Mouse (Mus musculus): Measurements from ENCODE around the gene Shank2. TPM values are rescaled to one million over a fixed set of nuclear protein-coding genes. Genes with fewer than 3 reads are reported as not detected.

Shank2 gene
- total and polyA plus RNA-seq, 3 experiments = not detected

DNA sequence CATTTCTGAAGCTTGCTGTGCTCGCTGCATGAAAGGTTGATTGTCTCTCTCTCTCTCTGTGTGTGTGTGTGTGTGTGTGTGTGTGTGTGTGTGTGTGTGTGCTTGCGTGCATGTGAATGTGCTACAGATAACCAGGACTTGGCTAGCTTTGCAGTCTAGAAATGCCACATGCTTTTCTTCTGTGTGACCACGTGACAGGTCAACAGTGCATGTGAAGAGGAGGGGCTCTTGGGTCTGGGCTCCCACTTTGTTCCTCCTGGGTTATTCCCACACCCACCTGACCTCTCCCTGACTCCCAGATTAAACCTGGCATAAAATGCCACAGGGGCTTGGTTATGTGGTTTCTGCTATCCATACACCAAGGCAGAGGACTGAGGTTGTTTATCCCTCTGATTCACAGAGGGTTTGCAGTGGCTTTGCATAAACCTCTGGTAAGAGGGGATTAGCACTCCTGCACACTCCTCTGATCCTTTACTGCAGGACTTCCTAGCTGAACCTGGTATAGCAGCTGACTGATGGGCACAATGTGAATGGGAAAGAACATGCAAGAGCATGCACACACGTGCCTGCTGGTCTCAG, 109.4 kb downstream of the Shank2 start:
- dilution Hi-C loops (cut with MboI; ENCODE audit: extremely low pct_ligation_motif_present, extremely low pct_unique_long_range_greater_than_20kb, low sequenced_read_pairs) = no loop called here
- H3K36me3 ChIP-seq (replicated peaks in 1 of 2; ENCODE audit: control insufficient read depth in 1 of 2, insufficient read depth in 1 of 2, low read length in 1 of 2) = no peaks in the 10 kb centered on the region

DNA sequence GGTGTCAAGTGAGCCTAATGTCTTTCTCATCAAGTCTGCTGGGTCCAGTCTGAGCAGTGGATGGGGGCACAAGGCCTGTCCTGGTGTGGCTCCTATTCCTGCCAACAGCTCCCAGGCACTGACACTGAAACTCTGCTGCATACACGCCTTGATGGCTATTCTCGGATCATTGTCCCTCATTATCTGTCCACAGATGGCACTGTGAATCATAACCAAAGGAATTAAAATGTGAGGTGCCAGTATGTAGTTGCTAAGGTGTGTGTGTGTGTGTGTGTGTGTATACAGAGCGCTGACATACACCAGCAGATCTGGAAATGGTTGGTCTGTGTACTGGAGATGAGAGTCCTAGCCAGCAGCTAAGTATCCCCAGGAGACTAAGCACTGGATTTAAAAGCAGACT, 110.3 kb downstream of the Shank2 start:
- DNase-seq (ENCODE audit: extremely low read depth) = no peak
- Histone ChIP-seq H3K27me3 (replicated peaks) (peaks cover 74% of the 10 kb centered on the region), H3K36me3 (replicated peaks in 1 of 2; ENCODE audit: control insufficient read depth in 1 of 2, insufficient read depth in 1 of 2, low read length in 1 of 2) (no peaks in the 10 kb centered on the region), H3K27ac (ENCODE audit: insufficient read depth, low read depth) (no peak overlapping the region), H3K9me3 (replicated peaks; ENCODE audit: low read length) (no peaks in the 10 kb centered on the region), H3K9ac (ENCODE audit: insufficient read depth, low read depth) (no peak overlapping the region), H3K79me2 (replicated peaks; ENCODE audit: control insufficient read depth, extremely low read depth, insufficient read depth, poor library complexity, severe bottlenecking) (no peaks in the 10 kb centered on the region), H3K4me2 (ENCODE audit: insufficient read depth, low read depth, poor library complexity, severe bottlenecking) (no peak overlapping the region), H3K4me3 (replicated peaks in 1 of 3; ENCODE audit: low read depth in 2 of 3, low read length in 2 of 3, poor library complexity in 1 of 3) (no peak overlapping the region), H3K4me1 (ENCODE audit: control insufficient read depth in 1 of 2, insufficient read depth in 2 of 2) (no peaks in the 10 kb centered on the region)
- TF ChIP-seq EP300 (IDR thresholded peaks at IDR 0.05; ENCODE audit: low read length) = no peak
- TF ChIP-seq ELF1 (IDR thresholded peaks at IDR 0.05; ENCODE audit: low read depth, low read length) = no peak
- TF ChIP-seq USF2 (conservative IDR thresholded peaks at IDR 0.05; ENCODE audit: low read depth, low read length) = no peak
- TF ChIP-seq IRF4 (IDR thresholded peaks at IDR 0.05; ENCODE audit: low read depth, low read length) = no peak
- no peak for TF ChIP-seq NRF1 (IDR thresholded peaks at IDR 0.05; ENCODE audit: low read depth, low read length)
- TF ChIP-seq MAX (IDR thresholded peaks at IDR 0.05; ENCODE audit: low read length) = no peak
- TF ChIP-seq HCFC1 (IDR thresholded peaks at IDR 0.05; ENCODE audit: low read depth, low read length) = no peak
- no peak for TF ChIP-seq CHD1 (IDR thresholded peaks at IDR 0.05; ENCODE audit: low read depth, low read length)
- no peak for TF ChIP-seq ETS1 (conservative IDR thresholded peaks at IDR 0.05; ENCODE audit: low read depth, low read length)
- no peak for TF ChIP-seq TCF12 (IDR thresholded peaks at IDR 0.05; ENCODE audit: low read depth, low read length)
- no peak for TF ChIP-seq CHD2 (IDR thresholded peaks at IDR 0.05; ENCODE audit: low read length)
- TF ChIP-seq KAT2A (IDR thresholded peaks at IDR 0.05; ENCODE audit: insufficient replicate concordance, low read length) = no peak
- no peak for TF ChIP-seq ZNF384 (IDR thresholded peaks at IDR 0.05; ENCODE audit: low read depth, low read length)
- no peak for TF ChIP-seq RCOR1 (conservative IDR thresholded peaks at IDR 0.05; ENCODE audit: low read depth, low read length)
- TF ChIP-seq E2F4 (IDR thresholded peaks at IDR 0.05; ENCODE audit: insufficient replicate concordance, low read depth, low read length) = no peak
- in situ Hi-C loops (cut with MboI; ENCODE audit: low pct_ligation_motif_present, low pct_unique_long_range_greater_than_20kb, low sequenced_read_pairs) = no loop called here
- dilution Hi-C loops (cut with MboI; ENCODE audit: extremely low pct_ligation_motif_present, extremely low pct_unique_long_range_greater_than_20kb, low sequenced_read_pairs) = no loop called here

More for the DNA sequence above, 109.4 kb downstream of the Shank2 start:
- no peak overlapping the region for H3K9ac ChIP-seq (ENCODE audit: insufficient read depth, low read depth)
- TF ChIP-seq MAFK (IDR thresholded peaks at IDR 0.05; ENCODE audit: insufficient replicate concordance, low read length) (no peak), RCOR1 (conservative IDR thresholded peaks at IDR 0.05; ENCODE audit: low read depth, low read length) (no peak), POLR2A (IDR thresholded peaks at IDR 0.05; ENCODE audit: low read depth, low read length) (no peak), PAX5 (IDR thresholded peaks at IDR 0.05; ENCODE audit: low read length) (no peak), USF1 (IDR thresholded peaks at IDR 0.05; ENCODE audit: low read depth, low read length) (no peak), POLR2AphosphoS2 (IDR thresholded peaks at IDR 0.05; ENCODE audit: low read depth, low read length) (no peak), ELF1 (IDR thresholded peaks at IDR 0.05; ENCODE audit: low read depth, low read length) (no peak), RAD21 (IDR thresholded peaks at IDR 0.05; ENCODE audit: low read depth, low read length) (no peak), BHLHE40 (IDR thresholded peaks at IDR 0.05; ENCODE audit: low read depth, low read length) (no peak), EP300 (IDR thresholded peaks at IDR 0.05; ENCODE audit: low read length) (no peak), ZNF384 (IDR thresholded peaks at IDR 0.05; ENCODE audit: low read depth, low read length) (no peak), MAZ (IDR thresholded peaks at IDR 0.05; ENCODE audit: low read depth, low read length) (no peak), IRF4 (IDR thresholded peaks at IDR 0.05; ENCODE audit: low read depth, low read length) (no peak), GABPA (IDR thresholded peaks at IDR 0.05; ENCODE audit: insufficient replicate concordance, low read depth, low read length) (no peak), UBTF (IDR thresholded peaks at IDR 0.05; ENCODE audit: low read depth, low read length) (no peak), MAX (IDR thresholded peaks at IDR 0.05; ENCODE audit: low read length) (no peak), SIN3A (IDR thresholded peaks at IDR 0.05; ENCODE audit: low read length) (no peak)
- no peak overlapping the region for H3K4me2 ChIP-seq (ENCODE audit: insufficient read depth, low read depth, poor library complexity, severe bottlenecking)
- DNase-seq (ENCODE audit: extremely low read depth) = no peak
- H3K4me3 ChIP-seq (replicated peaks in 1 of 3; ENCODE audit: low read depth in 2 of 3, low read length in 2 of 3, poor library complexity in 1 of 3) = no peak overlapping the region
- no peaks in the 10 kb centered on the region for H3K79me2 ChIP-seq (replicated peaks; ENCODE audit: control insufficient read depth, extremely low read depth, insufficient read depth, poor library complexity, severe bottlenecking)
- H3K4me1 ChIP-seq (ENCODE audit: control insufficient read depth in 1 of 2, insufficient read depth in 2 of 2) = no peaks in the 10 kb centered on the region
- H3K9me3 ChIP-seq (replicated peaks; ENCODE audit: low read length) = no peaks in the 10 kb centered on the region
- H3K27me3 ChIP-seq (replicated peaks) = peaks cover 73% of the 10 kb centered on the region
- in situ Hi-C loops (cut with MboI; ENCODE audit: low pct_ligation_motif_present, low pct_unique_long_range_greater_than_20kb, low sequenced_read_pairs) = no loop called here
- H3K27ac ChIP-seq (ENCODE audit: insufficient read depth, low read depth) = no peak overlapping the region
